Mouse (Mus musculus) kidney, embryonic 14.5 days (tissue): ENCODE results near the gene Acacb. TPM values are rescaled to one million over a fixed set of nuclear protein-coding genes. Genes with fewer than 3 reads are reported as not detected.

ENCODE experiments used
- ATAC-seq: fragments of 200-750 bp; cut with Nextera tagmentation; 2 replicates; pipeline ENCODE4 v1.8.0; 2017; ENCODE audit warnings: moderate number of reproducible peaks, mild to moderate bottlenecking, moderate TSS enrichment, moderate library complexity; ENCODE audit not compliant: low FRiP score, low TSS enrichment
- H3K27ac ChIP-seq: fragments of 300-500 bp; sonication (generic); 2 replicates; pipeline ENCODE4 v1.5.1; 2014; ENCODE audit warnings: low read depth, mild to moderate bottlenecking, low read length, moderate library complexity, mixed read lengths
- H3K27me3 ChIP-seq: fragments of 300-500 bp; sonication (generic); 2 replicates; pipeline ENCODE4 v1.6.1; 2014; ENCODE audit warnings: mild to moderate bottlenecking, low read length; ENCODE audit not compliant: control insufficient read depth, insufficient read depth
- H3K36me3 ChIP-seq: fragments of 300-500 bp; sonication (generic); 2 replicates; pipeline ENCODE4 v1.6.1; 2014; ENCODE audit warnings: low read length, mixed read lengths; ENCODE audit not compliant: control insufficient read depth, insufficient read depth
- H3K4me1 ChIP-seq: fragments of 300-500 bp; sonication (generic); 2 replicates; pipeline ENCODE4 v1.6.1; 2014; ENCODE audit warnings: low read length, mixed read lengths; ENCODE audit not compliant: control insufficient read depth, insufficient read depth
- H3K4me2 ChIP-seq: fragments of 300-500 bp; sonication (generic); replicated peaks from 2 replicates; pipeline ENCODE4 v1.6.1; 2014; ENCODE audit warnings: low read depth, mild to moderate bottlenecking, low read length
- H3K4me3 ChIP-seq: fragments of 300-500 bp; sonication (generic); 2 replicates; pipeline ENCODE4 v1.5.1; 2014; ENCODE audit warnings: mild to moderate bottlenecking, low read length
- H3K9ac ChIP-seq: fragments of 300-500 bp; sonication (generic); 2 replicates; pipeline ENCODE4 v1.6.1; 2014; ENCODE audit warnings: low read depth, mild to moderate bottlenecking, low read length, moderate library complexity
- H3K9me3 ChIP-seq: fragments of 300-500 bp; sonication (generic); 2 replicates; pipeline ENCODE4 v1.6.1; 2016; ENCODE audit warnings: low read length; ENCODE audit not compliant: control insufficient read depth
- WGBS: fragments of 180-500 bp; shearing (Covaris S2); extraction: QIAGEN DNeasy Blood & Tissue Kit; methylation state at CpG from one replicate; pipeline ENCODE4 v1.1.7; 2014; 5-methylcytosine and 5-hydroxymethylcytosine counted together
- polyA plus RNA-seq: library from polyadenylated mRNA; unstranded; fragments of >200 nt; fragmentation: Nextera tagmentation; extraction: Ambion mirVana; gene quantifications from 2 replicates; pipeline ENCODE4 v1.2.1, GENCODE M21; 2014

Acacb gene
- polyA plus RNA-seq, 1 experiment from 2014 or later = 4.4 TPM

DNA sequence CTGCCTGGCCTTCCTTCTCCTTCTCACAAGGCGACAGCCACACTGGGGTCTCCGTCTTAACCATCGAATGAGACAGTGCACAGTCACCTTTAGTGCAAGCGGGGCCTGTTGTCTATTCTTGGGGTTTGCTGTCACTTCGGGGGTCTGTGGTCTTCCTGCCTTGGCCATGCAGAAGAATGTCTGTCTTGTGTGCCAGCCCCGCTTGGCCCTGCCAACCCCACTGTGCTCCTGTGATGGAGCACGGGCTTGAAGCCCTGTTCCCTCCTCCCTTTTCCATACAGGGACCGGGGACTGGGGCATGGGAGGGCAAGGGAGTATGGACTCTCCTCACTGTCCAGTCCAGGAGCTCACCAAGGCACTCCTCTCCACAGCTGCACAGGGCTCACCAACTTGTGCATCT is 118.5 kb downstream of the Acacb start:
- ATAC-seq = no peak
- H3K27me3 ChIP-seq = no peaks in the 10 kb centered on the region
- H3K4me3 ChIP-seq = no peak overlapping the region
- no peak overlapping the region for H3K9ac ChIP-seq
- no peak overlapping the region for H3K27ac ChIP-seq
- H3K4me1 ChIP-seq = no peaks in the 10 kb centered on the region
- H3K4me2 ChIP-seq = no peak overlapping the region
- H3K36me3 ChIP-seq = no peaks in the 10 kb centered on the region
- WGBS = 83% methylated on average over 8 of the region's 8 CpGs
- H3K9me3 ChIP-seq = no peaks in the 10 kb centered on the region

DNA sequence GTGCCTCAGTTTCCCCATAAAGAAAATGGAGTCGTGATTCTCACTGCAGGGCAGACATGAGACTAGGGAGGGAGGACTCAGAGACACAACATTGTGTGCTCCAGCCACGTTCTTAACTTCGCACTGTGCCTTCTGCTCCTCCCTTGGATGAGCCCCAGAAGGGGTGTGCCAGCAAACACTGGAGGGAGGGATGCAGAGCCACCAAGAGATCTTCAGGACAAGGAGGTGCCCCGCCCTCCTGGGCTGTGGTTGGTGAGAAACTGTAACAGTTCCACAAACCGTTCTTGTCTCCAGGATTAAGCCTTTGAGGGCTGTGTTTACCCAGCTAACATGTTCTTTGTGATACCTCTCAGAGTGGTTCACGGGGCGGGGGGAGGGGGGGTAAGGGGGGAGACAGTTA is 122.3 kb downstream of the Acacb start:
- H3K27ac ChIP-seq = no peak overlapping the region
- no peak overlapping the region for H3K4me2 ChIP-seq
- no peaks in the 10 kb centered on the region for H3K9me3 ChIP-seq
- no peak overlapping the region for H3K9ac ChIP-seq
- ATAC-seq = no peak
- peaks cover 24% of the 10 kb centered on the region for H3K27me3 ChIP-seq
- H3K4me3 ChIP-seq = no peak overlapping the region
- WGBS = 35% methylated on average over 7 of the region's 7 CpGs
- H3K36me3 ChIP-seq = no peaks in the 10 kb centered on the region
- H3K4me1 ChIP-seq = peaks cover 3% of the 10 kb centered on the region

DNA sequence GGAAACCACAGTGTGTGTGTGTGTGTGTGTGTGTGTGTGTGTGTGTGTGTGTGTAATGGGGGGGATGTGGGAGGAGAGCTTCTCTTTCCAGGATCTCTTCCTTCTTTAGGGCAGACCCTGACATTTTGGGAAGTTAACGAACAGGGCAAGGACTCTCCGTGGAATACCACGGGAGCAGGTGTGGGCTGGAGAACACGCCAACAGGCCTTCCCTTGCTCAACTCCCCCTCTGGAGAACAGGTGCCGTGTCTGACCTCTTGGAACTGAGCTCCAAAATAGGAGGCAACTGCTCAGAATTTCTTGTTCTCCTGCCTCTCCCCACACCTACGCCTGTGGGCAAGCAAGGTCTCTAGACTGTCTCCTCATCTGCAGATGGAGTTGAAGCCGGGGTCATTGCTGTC is 123.2 kb downstream of the Acacb start:
- Histone ChIP-seq H3K4me1 (peaks cover 7% of the 10 kb centered on the region), H3K9me3 (no peaks in the 10 kb centered on the region), H3K27ac (no peak overlapping the region), H3K9ac (no peak overlapping the region), H3K27me3 (peaks cover 32% of the 10 kb centered on the region), H3K36me3 (no peaks in the 10 kb centered on the region), H3K4me3 (no peak overlapping the region), H3K4me2 (no peak overlapping the region)
- no peak for ATAC-seq
- WGBS = 52% methylated on average over 7 of the region's 7 CpGs

DNA sequence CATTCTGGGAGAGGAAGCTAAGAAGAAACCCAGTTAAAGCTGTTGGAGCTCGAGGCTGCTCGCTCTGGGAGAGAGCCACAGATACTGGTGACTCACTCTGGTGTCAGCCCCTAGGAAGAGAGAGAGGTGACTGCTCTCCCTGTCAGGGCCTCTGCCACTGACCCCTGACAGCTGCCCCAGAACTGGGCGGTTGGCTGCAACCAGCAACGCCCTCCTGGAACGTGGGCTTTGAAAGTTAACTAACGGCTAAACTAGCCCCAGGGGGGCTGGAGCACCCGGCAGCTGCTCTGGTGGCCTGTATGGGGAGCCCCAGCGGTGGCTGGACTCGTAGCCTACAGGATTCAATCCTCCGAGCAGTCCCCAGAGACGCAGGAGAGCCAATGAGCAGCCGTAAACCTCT is 123.6 kb downstream of the Acacb start:
- H3K4me2 ChIP-seq = no peak overlapping the region
- H3K27me3 ChIP-seq = peaks cover 37% of the 10 kb centered on the region
- no peak overlapping the region for H3K9ac ChIP-seq
- 11% methylated on average over 12 of the region's 12 CpGs for WGBS
- no peaks in the 10 kb centered on the region for H3K36me3 ChIP-seq
- no peak for ATAC-seq
- no peaks in the 10 kb centered on the region for H3K9me3 ChIP-seq
- H3K4me3 ChIP-seq = no peak overlapping the region
- no peak overlapping the region for H3K27ac ChIP-seq
- peaks cover 7% of the 10 kb centered on the region for H3K4me1 ChIP-seq

DNA sequence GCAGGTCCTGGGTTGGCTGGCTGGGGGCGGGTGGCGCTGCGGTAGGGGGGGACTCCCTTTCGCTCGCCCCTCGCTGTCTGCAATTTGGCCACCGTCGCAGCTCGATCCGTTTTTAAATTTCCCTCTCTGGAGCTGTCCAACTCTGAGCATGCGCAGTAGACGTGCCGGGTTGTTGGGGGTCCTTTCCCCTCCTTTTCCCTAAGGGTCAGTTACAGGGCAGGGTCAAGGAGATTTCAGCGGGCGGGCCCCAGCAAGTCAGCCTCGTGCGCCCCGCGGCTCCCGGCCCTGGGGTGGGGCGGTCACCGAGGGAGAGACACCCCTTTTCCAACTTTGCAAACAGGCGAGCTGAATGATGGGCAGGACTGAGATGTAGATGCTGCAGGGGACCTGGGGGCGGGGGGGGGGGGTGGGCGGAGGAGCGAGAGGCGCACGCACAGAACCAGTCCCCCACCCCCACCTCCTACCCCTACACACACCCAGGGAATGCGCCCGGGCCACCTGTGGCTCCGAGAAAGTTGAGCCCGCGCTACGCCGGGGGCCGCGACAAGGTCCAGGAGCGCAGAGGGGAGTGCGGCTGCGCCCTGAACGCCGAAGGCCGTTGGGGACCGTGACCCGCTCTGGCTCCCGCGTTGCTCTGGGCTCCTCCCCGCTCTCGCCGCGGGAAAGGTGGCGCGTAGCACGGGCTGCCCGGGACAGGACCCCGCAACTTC is 127.5 kb downstream of the Acacb start, which contains the start of gene Foxn4:
Gene Foxn4, minus strand, starts transcription at position 115 of the 710 bp plus-strand sequence.
- Histone ChIP-seq H3K27me3 (peaks cover 68% of the 10 kb centered on the region), H3K9ac (peak within 1 kb of the TSS; percentile 7; the same call in 1 of the 2 replicates), H3K36me3 (no peaks in the 10 kb centered on the region), H3K9me3 (no peaks in the 10 kb centered on the region), H3K27ac (no peak within 1 kb of the TSS), H3K4me1 (peaks cover 7% of the 10 kb centered on the region), H3K4me3 (peak within 1 kb of the TSS; percentile 34), H3K4me2 (peak within 1 kb of the TSS; percentile 67)
- peak; percentile 56; the same call in 1 of the 2 replicates for ATAC-seq
- under 1% methylated on average over 32 of the region's 56 CpGs for WGBS

DNA sequence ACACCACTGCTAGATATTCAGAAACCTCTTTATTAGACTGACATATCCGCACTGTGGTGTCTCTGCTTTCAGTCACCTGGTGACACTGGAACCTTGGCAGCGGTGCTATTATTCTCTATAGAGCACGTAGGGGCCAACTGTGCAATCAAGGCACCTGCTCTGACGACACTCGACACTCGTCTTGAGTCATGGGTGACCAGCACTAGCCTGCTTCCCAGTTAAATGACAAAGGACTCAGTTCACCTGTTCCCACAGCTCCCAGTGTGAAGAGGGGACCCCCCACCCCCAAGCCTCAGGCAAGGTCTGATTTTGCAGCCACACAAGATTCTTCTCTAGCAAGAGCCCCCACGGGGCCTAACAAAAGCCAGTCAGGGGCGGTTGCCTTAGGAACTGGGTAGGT is 129.0 kb downstream of the Acacb start:
- Histone ChIP-seq H3K9me3 (no peaks in the 10 kb centered on the region), H3K27ac (no peak overlapping the region), H3K27me3 (peaks cover 68% of the 10 kb centered on the region), H3K36me3 (no peaks in the 10 kb centered on the region), H3K4me2 (no peak overlapping the region), H3K4me3 (no peak overlapping the region), H3K9ac (no peak overlapping the region), H3K4me1 (peaks cover 7% of the 10 kb centered on the region)
- 19% methylated on average over 8 of the region's 8 CpGs for WGBS
- no peak for ATAC-seq

DNA sequence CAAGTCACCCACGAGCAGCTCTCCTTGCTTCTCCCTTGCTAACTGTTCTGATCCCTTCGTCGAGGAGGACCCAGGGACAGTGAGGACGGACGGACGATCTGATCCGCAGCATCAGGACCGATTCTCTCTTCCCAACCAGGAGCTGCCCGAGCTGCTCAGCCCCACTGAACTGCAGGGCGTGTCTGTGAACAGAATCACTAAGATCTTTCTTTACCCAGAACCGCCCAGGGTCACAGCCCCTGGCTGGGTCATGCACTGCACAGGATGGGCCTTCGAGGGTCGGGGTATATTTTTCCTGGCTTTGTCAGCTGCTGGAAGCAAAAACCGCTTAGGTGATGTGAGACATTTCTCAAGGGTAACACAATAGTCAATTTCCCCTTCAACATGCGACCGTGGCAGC is 129.7 kb downstream of the Acacb start:
- no peak overlapping the region for H3K9ac ChIP-seq
- peaks cover 7% of the 10 kb centered on the region for H3K4me1 ChIP-seq
- H3K9me3 ChIP-seq = no peaks in the 10 kb centered on the region
- no peak overlapping the region for H3K4me3 ChIP-seq
- peaks cover 68% of the 10 kb centered on the region for H3K27me3 ChIP-seq
- no peaks in the 10 kb centered on the region for H3K36me3 ChIP-seq
- H3K27ac ChIP-seq = no peak overlapping the region
- no peak overlapping the region for H3K4me2 ChIP-seq
- ATAC-seq = no peak
- WGBS = 26% methylated on average over 16 of the region's 16 CpGs

DNA sequence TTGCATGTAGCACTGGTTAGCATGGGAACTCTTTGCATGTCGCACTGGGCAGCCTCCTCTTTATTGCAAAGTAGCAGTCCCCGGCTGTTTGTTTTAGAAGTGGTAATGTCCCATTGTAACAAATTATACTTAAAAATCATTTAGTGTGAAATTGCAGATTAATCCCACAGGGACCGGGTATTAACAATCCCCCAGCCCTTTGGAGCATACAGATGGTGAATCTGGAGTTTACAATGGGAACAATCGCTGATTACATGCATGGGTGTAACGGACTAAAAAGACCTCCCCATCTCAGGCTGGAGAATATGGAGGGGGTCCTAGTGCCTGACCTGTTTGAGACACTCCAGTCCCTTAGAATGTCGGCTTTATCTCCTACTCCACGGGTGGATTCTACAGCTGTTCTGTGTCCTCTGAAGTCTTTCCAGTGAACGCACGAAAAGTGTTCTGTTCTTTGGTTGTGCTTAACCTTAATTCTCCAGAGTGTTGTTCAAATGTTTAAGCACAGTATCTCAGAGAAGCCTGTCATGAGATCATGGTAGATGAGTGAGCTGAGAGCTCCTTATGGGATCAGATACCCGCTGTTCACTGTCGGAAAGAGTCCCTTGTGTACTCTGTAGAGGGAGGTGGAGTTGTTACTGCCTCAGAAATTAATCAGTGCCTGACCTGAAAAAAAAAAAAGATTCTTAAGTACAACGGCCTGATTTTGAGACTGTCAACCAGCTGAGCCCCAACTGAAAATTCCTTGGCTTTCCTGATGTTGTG is 133.2 kb downstream of the Acacb start:
- H3K4me2 ChIP-seq = no peak overlapping the region
- no peak overlapping the region for H3K27ac ChIP-seq
- no peak overlapping the region for H3K4me3 ChIP-seq
- no peak for ATAC-seq
- no peaks in the 10 kb centered on the region for H3K4me1 ChIP-seq
- 59% methylated on average over 12 of the region's 12 CpGs for WGBS
- no peaks in the 10 kb centered on the region for H3K36me3 ChIP-seq
- H3K9ac ChIP-seq = no peak overlapping the region
- peaks cover 36% of the 10 kb centered on the region for H3K27me3 ChIP-seq
- no peaks in the 10 kb centered on the region for H3K9me3 ChIP-seq

DNA sequence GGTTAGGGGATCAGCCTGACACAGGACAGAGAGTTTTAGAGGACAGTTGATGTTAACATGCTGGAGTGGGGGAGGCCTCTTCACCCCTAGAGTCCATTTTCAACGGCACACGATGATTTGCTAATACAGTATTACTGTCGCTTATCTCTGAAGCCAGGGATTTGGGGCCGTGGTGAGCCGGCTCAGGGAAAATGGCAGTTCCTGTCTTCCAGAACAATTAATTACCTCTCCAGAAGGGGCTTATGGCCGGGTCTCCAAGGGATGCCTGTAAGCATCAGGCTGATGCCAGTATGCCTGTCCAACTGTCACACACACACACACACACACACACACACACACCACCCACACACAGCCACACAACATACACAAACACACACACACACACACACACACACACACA is 136.0 kb downstream of the Acacb start:
- no peaks in the 10 kb centered on the region for H3K36me3 ChIP-seq
- H3K27me3 ChIP-seq = peaks cover 8% of the 10 kb centered on the region; the same call in 1 of the 2 replicates
- 52% methylated on average over 6 of the region's 6 CpGs for WGBS
- H3K4me1 ChIP-seq = no peaks in the 10 kb centered on the region
- no peak overlapping the region for H3K4me2 ChIP-seq
- ATAC-seq = no peak
- no peaks in the 10 kb centered on the region for H3K9me3 ChIP-seq
- no peak overlapping the region for H3K9ac ChIP-seq
- no peak overlapping the region for H3K4me3 ChIP-seq
- no peak overlapping the region for H3K27ac ChIP-seq
